Comparison of ENCODE assay signal across 20 mouse cellular contexts in the genomic region with DNA sequence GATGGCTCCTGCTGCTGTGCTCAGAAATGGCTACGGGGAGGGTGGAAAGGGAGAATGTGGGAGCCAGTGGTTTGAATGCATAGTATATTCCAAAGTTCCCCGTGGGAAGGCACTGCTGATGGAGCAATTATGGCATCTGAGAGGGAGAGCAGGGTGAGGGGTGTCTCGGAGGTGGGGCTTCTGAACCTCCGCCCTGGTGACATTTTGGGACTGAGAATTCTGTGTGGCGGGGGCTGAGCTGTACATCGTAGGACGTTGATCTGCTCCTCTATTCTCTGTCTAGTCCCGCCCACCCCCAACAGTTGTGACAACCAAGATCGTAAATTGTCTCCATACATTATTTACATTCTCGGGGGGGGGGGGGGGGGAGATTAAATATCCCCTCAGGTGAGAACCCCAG. TPM values are rescaled to one million over a fixed set of nuclear protein-coding genes. Genes with fewer than 3 reads are reported as not detected.
DNase-seq lines count a peak whose midpoint lies in the region; ATAC-seq and TF ChIP-seq lines count a peak whose summit lies in the region.
"Had no signal": no experiment of that assay in that cellular context is flagged by ENCODE, and none has a peak within 500 bp of the region (broad histone marks: within the 10 kb centered on the region; RNA-seq: fewer than 3 reads in every experiment).

No protein-coding gene starts in this region.

- H3K36me3 ChIP-seq in midbrain, embryonic 11.5 days (ENCODE audit: control insufficient read depth, insufficient read depth, low read length) = peaks cover 4% of the 10 kb centered on the region
- H3K36me3 ChIP-seq in midbrain, embryonic 10.5 days = peaks cover 16% of the 10 kb centered on the region
- H3K36me3 ChIP-seq in hindbrain, embryonic 12.5 days = peaks cover 14% of the 10 kb centered on the region
- H3K36me3 ChIP-seq in midbrain, embryonic 14.5 days (ENCODE audit: control insufficient read depth, insufficient read depth, low read length) = peaks cover 14% of the 10 kb centered on the region
- H3K36me3 ChIP-seq: G1E had no signal

- H3K27me3 ChIP-seq in midbrain, embryonic 11.5 days (ENCODE audit: control insufficient read depth, insufficient read depth, low read length) = no peaks in the 10 kb centered on the region
- no peaks in the 10 kb centered on the region for H3K27me3 ChIP-seq in midbrain, embryonic 10.5 days (ENCODE audit: low read depth, poor library complexity, severe bottlenecking)
- no peaks in the 10 kb centered on the region for H3K27me3 ChIP-seq in hindbrain, embryonic 12.5 days
- no peaks in the 10 kb centered on the region for H3K27me3 ChIP-seq in midbrain, embryonic 14.5 days (ENCODE audit: control insufficient read depth, insufficient read depth, low read length)

- WGBS in midbrain, embryonic 11.5 days = 83% methylated on average over 10 of the region's 10 CpGs
- WGBS in midbrain, embryonic 10.5 days = 79% methylated on average over 10 of the region's 10 CpGs
- WGBS in hindbrain, embryonic 12.5 days = 55% methylated on average over 10 of the region's 10 CpGs
- 38% methylated on average over 10 of the region's 10 CpGs for WGBS in midbrain, embryonic 14.5 days
- 28% methylated on average over 10 of the region's 10 CpGs for WGBS in olfactory bulb, adult 2 months

- H3K27ac ChIP-seq in midbrain, embryonic 11.5 days (ENCODE audit: low read depth, low read length) = no peak overlapping the region
- H3K27ac ChIP-seq in midbrain, embryonic 10.5 days (replicated peaks) = no peak overlapping the region
- H3K27ac ChIP-seq in hindbrain, embryonic 12.5 days = no peak overlapping the region
- no peak overlapping the region for H3K27ac ChIP-seq in midbrain, embryonic 14.5 days (replicated peaks; ENCODE audit: low read depth, low read length)
- H3K27ac ChIP-seq in olfactory bulb, adult 2 months (ENCODE audit: insufficient read depth, low read depth, low read length) = peak overlapping the region; percentile 12; the same call in 1 of the 2 replicates
- H3K27ac ChIP-seq: heart, adult 2 months had no signal

- H3K4me3 ChIP-seq in midbrain, embryonic 11.5 days (ENCODE audit: low read depth, low read length) = no peak overlapping the region
- no peak overlapping the region for H3K4me3 ChIP-seq in midbrain, embryonic 10.5 days
- H3K4me3 ChIP-seq in hindbrain, embryonic 12.5 days = no peak overlapping the region
- H3K4me3 ChIP-seq in midbrain, embryonic 14.5 days (replicated peaks; ENCODE audit: low read depth, low read length) = no peak overlapping the region
- peak overlapping the region; percentile 18 for H3K4me3 ChIP-seq in olfactory bulb, adult 2 months (ENCODE audit: insufficient read depth, low read depth, low read length)
- H3K4me3 ChIP-seq: heart, adult 2 months had no signal

- H3K4me1 ChIP-seq in midbrain, embryonic 11.5 days (ENCODE audit: control insufficient read depth, insufficient read depth, low read length) = 0 out of 2 replicates have a peak, but pooled peaks cover 2% of the 10 kb centered on the region
- H3K4me1 ChIP-seq in midbrain, embryonic 10.5 days = peaks cover 18% of the 10 kb centered on the region
- peaks cover 19% of the 10 kb centered on the region for H3K4me1 ChIP-seq in hindbrain, embryonic 12.5 days
- H3K4me1 ChIP-seq in midbrain, embryonic 14.5 days (ENCODE audit: control insufficient read depth, insufficient read depth, low read length) = peaks cover 24% of the 10 kb centered on the region
- peaks cover 36% of the 10 kb centered on the region for H3K4me1 ChIP-seq in olfactory bulb, adult 2 months (ENCODE audit: control insufficient read depth, insufficient read depth, low read length)

- H3K4me2 ChIP-seq in midbrain, embryonic 11.5 days = no peak overlapping the region
- 0 out of 2 replicates have a peak overlapping the region, but pooled peaks have one; percentile 11 for H3K4me2 ChIP-seq in hindbrain, embryonic 12.5 days (replicated peaks)
- H3K4me2 ChIP-seq in midbrain, embryonic 14.5 days (ENCODE audit: low read length) = peak overlapping the region; percentile 13

- 0 out of 2 replicates have a peak, but pooled peaks have one; percentile 51 for ATAC-seq in midbrain, embryonic 11.5 days (ENCODE audit: low FRiP score)
- 0 out of 2 replicates have a peak, but pooled peaks have one; percentile 9 for ATAC-seq in hindbrain, embryonic 12.5 days (ENCODE audit: low FRiP score)
- 0 out of 2 replicates have a peak, but pooled peaks have one; percentile 9 for ATAC-seq in midbrain, embryonic 14.5 days (ENCODE audit: low FRiP score, low TSS enrichment)

- H3K9ac ChIP-seq in midbrain, embryonic 11.5 days (ENCODE audit: low read length) = no peak overlapping the region
- H3K9ac ChIP-seq in hindbrain, embryonic 12.5 days = no peak overlapping the region
- H3K9ac ChIP-seq in midbrain, embryonic 14.5 days (replicated peaks; ENCODE audit: low read length) = no peak overlapping the region

- no peak for TF ChIP-seq POLR2A in olfactory bulb, adult 2 months (IDR thresholded peaks at IDR 0.05; ENCODE audit: insufficient read depth, low read depth, low read length)

- DNase-seq in midbrain, embryonic 11.5 days (ENCODE audit: low spot score, missing footprints) = no peak
- DNase-seq in midbrain, embryonic 10.5 days (ENCODE audit: low spot score) = no peak
- no peak for DNase-seq in midbrain, embryonic 14.5 days
- no peak for DNase-seq in thymus, postnatal 25 days
- no peak for DNase-seq in cerebellum, adult 9-10 months
- DNase-seq: gastrocnemius, postnatal 14 days; heart, adult 2 months; kidney, adult 2 months; kidney, postnatal 4 days; layer of hippocampus, postnatal 36 days; left cerebral cortex, postnatal 4 days; lung, adult 18-20 months; lung, postnatal 36 days; thymus, postnatal 4 days had no signal

- no peak for TF ChIP-seq CTCF in olfactory bulb, adult 2 months (IDR thresholded peaks at IDR 0.05; ENCODE audit: insufficient read depth, low read depth, low read length)

- H3K9me3 ChIP-seq in midbrain, embryonic 11.5 days (ENCODE audit: control insufficient read depth, low read length) = no peaks in the 10 kb centered on the region
- no peaks in the 10 kb centered on the region for H3K9me3 ChIP-seq in midbrain, embryonic 10.5 days (replicated peaks)
- H3K9me3 ChIP-seq in hindbrain, embryonic 12.5 days (replicated peaks) = peaks cover 7% of the 10 kb centered on the region; the same call in 1 of the 2 replicates
- no peaks in the 10 kb centered on the region for H3K9me3 ChIP-seq in midbrain, embryonic 14.5 days (ENCODE audit: control insufficient read depth, low read length)
- H3K9me3 ChIP-seq: G1E had no signal

RNA-seq across cellular contexts. Expression of gene Cacng8, which starts 6.9 kb away (rescaled TPM):
- 4.0 and 4.7 TPM in 2 replicates for polyA plus RNA-seq in midbrain, embryonic 11.5 days (2014; fragmentation: Nextera tagmentation; extraction: Ambion mirVana)
- polyA plus RNA-seq in midbrain, embryonic 10.5 days (2016; fragmentation: Nextera tagmentation; extraction: Ambion mirVana) = 5.1 and 8.3 TPM in 2 replicates
- 7.9 and 8.6 TPM in 2 replicates for polyA plus RNA-seq in hindbrain, embryonic 12.5 days (2016; fragmentation: Nextera tagmentation; extraction: Ambion mirVana)
- polyA plus RNA-seq in midbrain, embryonic 14.5 days (2014; fragmentation: Nextera tagmentation; extraction: Ambion mirVana) = 12.5 and 12.8 TPM in 2 replicates
- polyA plus RNA-seq in olfactory bulb, adult 2 months (2012; ENCODE audit: insufficient read depth, insufficient read length, low replicate concordance, missing spikeins) = not detected in 2 replicates
- polyA plus RNA-seq: G1E; heart, adult 2 months; heart, postnatal 0 days; liver, adult 2 months had no signal

RNA-seq across cellular contexts. Expression of gene Cacng6, which starts 26.6 kb away (rescaled TPM):
- polyA plus RNA-seq in midbrain, embryonic 11.5 days (2014; fragmentation: Nextera tagmentation; extraction: Ambion mirVana) = not detected in 2 replicates
- not detected in 2 replicates for polyA plus RNA-seq in midbrain, embryonic 10.5 days (2016; fragmentation: Nextera tagmentation; extraction: Ambion mirVana)
- polyA plus RNA-seq in hindbrain, embryonic 12.5 days (2016; fragmentation: Nextera tagmentation; extraction: Ambion mirVana) = 0.27 and 1.4 TPM in 2 replicates
- 0.18 TPM in 1 of 2 replicates, not detected in the other for polyA plus RNA-seq in midbrain, embryonic 14.5 days (2014; fragmentation: Nextera tagmentation; extraction: Ambion mirVana)
- not detected in 2 replicates for polyA plus RNA-seq in olfactory bulb, adult 2 months (2012; ENCODE audit: insufficient read depth, insufficient read length, low replicate concordance, missing spikeins)
- polyA plus RNA-seq: G1E; liver, adult 2 months; small intestine, adult 2 months had no signal
